Mouse (Mus musculus) limb, embryonic 13.5 days (tissue): ENCODE measurements at regions not wholly inside any gene's neighbourhood (a gene's known extent, or its start where the extent isn't known, plus 50 kb on each side); places are given as distances from the start of the nearest gene placed in this dataset.
A peak's percentile ranks its signal among the peaks of the same experiment; 100 is the strongest.

Experiments used
- ATAC-seq: fragments of 200-750 bp; cut with Nextera tagmentation; 2 replicates; pipeline ENCODE4 v1.8.0; 2017; ENCODE audit warnings: low read depth, moderate number of reproducible peaks, moderate TSS enrichment; ENCODE audit not compliant: low FRiP score
- H3K27ac ChIP-seq: fragments of 300-500 bp; sonication (generic); 2 replicates; pipeline ENCODE4 v1.5.1; 2015; ENCODE audit warnings: inconsistent platforms, mild to moderate bottlenecking, moderate library complexity
- H3K27me3 ChIP-seq: fragments of 300-500 bp; sonication (generic); 2 replicates; pipeline ENCODE4 v1.6.1; 2015; ENCODE audit warnings: mild to moderate bottlenecking, inconsistent platforms
- H3K36me3 ChIP-seq: fragments of 300-500 bp; sonication (generic); 2 replicates; pipeline ENCODE4 v1.6.1; 2015; ENCODE audit warnings: inconsistent platforms, mild to moderate bottlenecking, moderate library complexity
- H3K4me1 ChIP-seq: fragments of 300-500 bp; sonication (generic); 2 replicates; pipeline ENCODE4 v1.6.1; 2015; ENCODE audit warnings: inconsistent platforms
- H3K4me2 ChIP-seq: fragments of 300-500 bp; sonication (generic); replicated peaks from 2 replicates; pipeline ENCODE4 v1.6.1; 2015; ENCODE audit warnings: inconsistent platforms, mild to moderate bottlenecking, moderate library complexity
- H3K4me3 ChIP-seq: fragments of 300-500 bp; sonication (generic); 2 replicates; pipeline ENCODE4 v1.5.1; 2015; ENCODE audit warnings: moderate library complexity, mild to moderate bottlenecking, inconsistent platforms
- H3K9ac ChIP-seq: fragments of 300-500 bp; sonication (generic); 2 replicates; pipeline ENCODE4 v1.6.1; 2015; ENCODE audit warnings: mild to moderate bottlenecking, inconsistent platforms
- H3K9me3 ChIP-seq: fragments of 300-500 bp; sonication (generic); 2 replicates; pipeline ENCODE4 v1.6.1; 2016; ENCODE audit warnings: inconsistent platforms
- WGBS: fragments of 180-500 bp; shearing (Covaris S2); methylation state at CpG from one replicate; pipeline ENCODE4 v1.1.7; 2015; 5-methylcytosine and 5-hydroxymethylcytosine counted together

- ATAC-seq = no peak
- Histone ChIP-seq H3K4me1 (no peaks in the 10 kb centered on the region), H3K27me3 (no peaks in the 10 kb centered on the region), H3K4me2 (no peak overlapping the region), H3K36me3 (no peaks in the 10 kb centered on the region), H3K4me3 (no peak overlapping the region), H3K9me3 (no peaks in the 10 kb centered on the region), H3K9ac (no peak overlapping the region), H3K27ac (no peak overlapping the region)
Measured at GRCm38 (mm10) chr2:108783457-108783856, 497.1 kb upstream of the Kif18a start.

GRCm38 (mm10) chr2:108785161-108785957 is 495.2 kb upstream of the Kif18a start:
- H3K4me3 ChIP-seq = no peak overlapping the region
- H3K4me2 ChIP-seq = no peak overlapping the region
- no peak overlapping the region for H3K27ac ChIP-seq
- H3K4me1 ChIP-seq = no peaks in the 10 kb centered on the region
- WGBS = 74% methylated on average over 19 of the region's 19 CpGs
- ATAC-seq = no peak
- no peaks in the 10 kb centered on the region for H3K27me3 ChIP-seq
- no peak overlapping the region for H3K9ac ChIP-seq
- no peaks in the 10 kb centered on the region for H3K9me3 ChIP-seq
- no peaks in the 10 kb centered on the region for H3K36me3 ChIP-seq

- no peaks in the 10 kb centered on the region for H3K36me3 ChIP-seq
- no peak overlapping the region for H3K4me3 ChIP-seq
- H3K4me1 ChIP-seq = no peaks in the 10 kb centered on the region
- no peaks in the 10 kb centered on the region for H3K27me3 ChIP-seq
- ATAC-seq = no peak
- H3K9ac ChIP-seq = no peak overlapping the region
- no peak overlapping the region for H3K27ac ChIP-seq
- no peak overlapping the region for H3K4me2 ChIP-seq
- H3K9me3 ChIP-seq = no peaks in the 10 kb centered on the region
- 84% methylated on average over 7 of the region's 7 CpGs for WGBS
Measured at GRCm38 (mm10) chr2:108789166-108789565, 491.4 kb upstream of the Kif18a start.

GRCm38 (mm10) chr2:108795145-108795544 is 485.4 kb upstream of the Kif18a start:
- Histone ChIP-seq H3K4me3 (no peak overlapping the region), H3K36me3 (no peaks in the 10 kb centered on the region), H3K4me2 (no peak overlapping the region), H3K9ac (no peak overlapping the region), H3K27ac (no peak overlapping the region), H3K4me1 (no peaks in the 10 kb centered on the region), H3K27me3 (no peaks in the 10 kb centered on the region), H3K9me3 (no peaks in the 10 kb centered on the region)
- ATAC-seq = no peak
- 28% methylated on average over 2 of the region's 2 CpGs for WGBS

GRCm38 (mm10) chr2:108796816-108797581 is 483.5 kb upstream of the Kif18a start:
- 87% methylated on average over 2 of the region's 2 CpGs for WGBS
- Histone ChIP-seq H3K4me1 (no peaks in the 10 kb centered on the region), H3K4me3 (no peak overlapping the region), H3K9me3 (no peaks in the 10 kb centered on the region), H3K9ac (no peak overlapping the region), H3K4me2 (no peak overlapping the region), H3K36me3 (no peaks in the 10 kb centered on the region), H3K27me3 (no peaks in the 10 kb centered on the region), H3K27ac (no peak overlapping the region)
- ATAC-seq = no peak

GRCm38 (mm10) chr2:108812367-108812766 is 468.2 kb upstream of the Kif18a start:
- H3K9me3 ChIP-seq = no peaks in the 10 kb centered on the region
- no peak overlapping the region for H3K27ac ChIP-seq
- no peak overlapping the region for H3K4me2 ChIP-seq
- H3K27me3 ChIP-seq = no peaks in the 10 kb centered on the region
- ATAC-seq = no peak
- no peak overlapping the region for H3K9ac ChIP-seq
- no peaks in the 10 kb centered on the region for H3K36me3 ChIP-seq
- no peaks in the 10 kb centered on the region for H3K4me1 ChIP-seq
- no peak overlapping the region for H3K4me3 ChIP-seq

GRCm38 (mm10) chr2:108813040-108813566 is 467.4 kb upstream of the Kif18a start:
- Histone ChIP-seq H3K4me2 (no peak overlapping the region), H3K4me3 (no peak overlapping the region), H3K4me1 (no peaks in the 10 kb centered on the region), H3K27ac (no peak overlapping the region), H3K27me3 (no peaks in the 10 kb centered on the region), H3K9me3 (no peaks in the 10 kb centered on the region), H3K36me3 (no peaks in the 10 kb centered on the region), H3K9ac (no peak overlapping the region)
- 63% methylated on average over 6 of the region's 6 CpGs for WGBS
- ATAC-seq = no peak

GRCm38 (mm10) chr2:108816579-108816978 is 464.0 kb upstream of the Kif18a start:
- Histone ChIP-seq H3K36me3 (no peaks in the 10 kb centered on the region), H3K27ac (no peak overlapping the region), H3K4me3 (no peak overlapping the region), H3K27me3 (no peaks in the 10 kb centered on the region), H3K9ac (no peak overlapping the region), H3K4me1 (no peaks in the 10 kb centered on the region), H3K4me2 (no peak overlapping the region), H3K9me3 (no peaks in the 10 kb centered on the region)
- ATAC-seq = no peak

GRCm38 (mm10) chr2:108824025-108824424 is 456.5 kb upstream of the Kif18a start:
- H3K9ac ChIP-seq = no peak overlapping the region
- no peak for ATAC-seq
- H3K9me3 ChIP-seq = no peaks in the 10 kb centered on the region
- H3K27ac ChIP-seq = no peak overlapping the region
- no peaks in the 10 kb centered on the region for H3K27me3 ChIP-seq
- peaks cover 12% of the 10 kb centered on the region for H3K4me1 ChIP-seq
- no peak overlapping the region for H3K4me3 ChIP-seq
- H3K4me2 ChIP-seq = no peak overlapping the region
- H3K36me3 ChIP-seq = no peaks in the 10 kb centered on the region

- Histone ChIP-seq H3K9ac (no peak overlapping the region), H3K4me3 (no peak overlapping the region), H3K4me2 (no peak overlapping the region), H3K36me3 (no peaks in the 10 kb centered on the region), H3K27ac (no peak overlapping the region), H3K27me3 (no peaks in the 10 kb centered on the region), H3K9me3 (no peaks in the 10 kb centered on the region), H3K4me1 (peaks cover 12% of the 10 kb centered on the region)
- WGBS = 73% methylated on average over 5 of the region's 5 CpGs
- ATAC-seq = no peak
Measured at GRCm38 (mm10) chr2:108825981-108826380, 454.6 kb upstream of the Kif18a start.

GRCm38 (mm10) chr2:108827106-108827838 is 453.3 kb upstream of the Kif18a start:
- Histone ChIP-seq H3K9me3 (no peaks in the 10 kb centered on the region), H3K4me1 (peaks cover 12% of the 10 kb centered on the region), H3K27me3 (no peaks in the 10 kb centered on the region), H3K4me2 (peak overlapping the region; percentile 49), H3K36me3 (no peaks in the 10 kb centered on the region), H3K9ac (no peak overlapping the region), H3K4me3 (no peak overlapping the region), H3K27ac (no peak overlapping the region)
- WGBS = 6% methylated on average over 12 of the region's 12 CpGs
- ATAC-seq = peak; percentile 82
